Mouse (Mus musculus): ENCODE results near the gene Lrrc36.

Gene Lrrc36

GRCm38 (mm10) chr8:105413391-105413790 lies at the start of gene Lrrc36, which contains the start of gene Kctd19:
Lrrc36 (plus strand) TSS chr8:105413571.
Kctd19 (minus strand) TSS chr8:105413502.
- TF ChIP-seq GATA4 (IDR thresholded peaks at IDR 0.05; ENCODE audit: insufficient replicate concordance, low read length): no peak

GRCm38 (mm10) chr8:105367107-105367506 lies 46.3 kb upstream of the Lrrc36 start:
- TF ChIP-seq GATA4 (IDR thresholded peaks at IDR 0.05; ENCODE audit: insufficient replicate concordance, low read length): no peak

- no peak for TF ChIP-seq GATA4 (IDR thresholded peaks at IDR 0.05; ENCODE audit: insufficient replicate concordance, low read length)
Measured at GRCm38 (mm10) chr8:105372473-105372872, 40.9 kb upstream of the Lrrc36 start.

- no peak for TF ChIP-seq GATA4 (IDR thresholded peaks at IDR 0.05; ENCODE audit: insufficient replicate concordance, low read length)
Measured at GRCm38 (mm10) chr8:105373032-105373431, 40.3 kb upstream of the Lrrc36 start, which contains the start of gene Plekhg4. Plekhg4 (plus strand) TSS chr8:105373274.

GRCm38 (mm10) chr8:105374513-105374966 lies 38.8 kb upstream of the Lrrc36 start:
- no peak for TF ChIP-seq GATA4 (IDR thresholded peaks at IDR 0.05; ENCODE audit: insufficient replicate concordance, low read length)

- no peak for TF ChIP-seq GATA4 (IDR thresholded peaks at IDR 0.05; ENCODE audit: insufficient replicate concordance, low read length)
Measured at GRCm38 (mm10) chr8:105378673-105379072, 34.7 kb upstream of the Lrrc36 start.

- TF ChIP-seq GATA4 (IDR thresholded peaks at IDR 0.05; ENCODE audit: insufficient replicate concordance, low read length): no peak
Measured at GRCm38 (mm10) chr8:105380308-105380707, 33.1 kb upstream of the Lrrc36 start.

- TF ChIP-seq GATA4 (IDR thresholded peaks at IDR 0.05; ENCODE audit: insufficient replicate concordance, low read length): no peak
Measured at GRCm38 (mm10) chr8:105384070-105384469, 29.3 kb upstream of the Lrrc36 start.

- no peak for TF ChIP-seq GATA4 (IDR thresholded peaks at IDR 0.05; ENCODE audit: insufficient replicate concordance, low read length)
Measured at GRCm38 (mm10) chr8:105387151-105387550, 26.2 kb upstream of the Lrrc36 start.

- TF ChIP-seq GATA4 (IDR thresholded peaks at IDR 0.05; ENCODE audit: insufficient replicate concordance, low read length): no peak
Measured at GRCm38 (mm10) chr8:105389096-105389495, 24.3 kb upstream of the Lrrc36 start.

- TF ChIP-seq GATA4 (IDR thresholded peaks at IDR 0.05; ENCODE audit: insufficient replicate concordance, low read length): no peak
Measured at GRCm38 (mm10) chr8:105393089-105393787, 20.1 kb upstream of the Lrrc36 start.

- TF ChIP-seq GATA4 (IDR thresholded peaks at IDR 0.05; ENCODE audit: insufficient replicate concordance, low read length): no peak
Measured at GRCm38 (mm10) chr8:105393915-105394314, 19.5 kb upstream of the Lrrc36 start.

GRCm38 (mm10) chr8:105397747-105398146 lies 15.6 kb upstream of the Lrrc36 start:
- no peak for TF ChIP-seq GATA4 (IDR thresholded peaks at IDR 0.05; ENCODE audit: insufficient replicate concordance, low read length)

GRCm38 (mm10) chr8:105400016-105400415 lies 13.4 kb upstream of the Lrrc36 start:
- TF ChIP-seq GATA4 (IDR thresholded peaks at IDR 0.05; ENCODE audit: insufficient replicate concordance, low read length): no peak

GRCm38 (mm10) chr8:105403467-105403866 lies 9.9 kb upstream of the Lrrc36 start:
- TF ChIP-seq GATA4 (IDR thresholded peaks at IDR 0.05; ENCODE audit: insufficient replicate concordance, low read length): no peak

- TF ChIP-seq GATA4 (IDR thresholded peaks at IDR 0.05; ENCODE audit: insufficient replicate concordance, low read length): no peak
Measured at GRCm38 (mm10) chr8:105404496-105404895, 8.9 kb upstream of the Lrrc36 start.

- TF ChIP-seq GATA4 (IDR thresholded peaks at IDR 0.05; ENCODE audit: insufficient replicate concordance, low read length): no peak
Measured at GRCm38 (mm10) chr8:105406416-105406815, 7.0 kb upstream of the Lrrc36 start.
